Mouse (Mus musculus): ENCODE results near the gene Nfxl1. TPM values are rescaled to one million over a fixed set of nuclear protein-coding genes. Genes with fewer than 3 reads are reported as not detected.

The Nfxl1 gene
- total and polyA plus RNA-seq, 3 experiments, result 9.0 to 33.8 (median 23.3) TPM

GRCm38 (mm10) chr5:72471746-72472145 is 87.7 kb downstream of the Nfxl1 start:
- peaks cover 7% of the 10 kb centered on the region; the same call in 1 of the 2 replicates for H3K27me3 ChIP-seq (ENCODE audit: insufficient read depth, low read length)
- no peaks in the 10 kb centered on the region for H3K4me1 ChIP-seq (ENCODE audit: insufficient read depth, low read depth, low read length)
- H3K36me3 ChIP-seq (replicated peaks), result no peaks in the 10 kb centered on the region
- DNase-seq (ENCODE audit: low spot score), result no peak
- ATAC-seq (ENCODE audit: extremely low read depth, insufficient number of reproducible peaks, low FRiP score, poor library complexity, severe bottlenecking), result no peak
- H3K4me3 ChIP-seq (ENCODE audit: low read depth, low read length), result no peak overlapping the region
- H3K9me3 ChIP-seq (replicated peaks), result no peaks in the 10 kb centered on the region
- TF ChIP-seq GATA1 (IDR thresholded peaks at IDR 0.05; ENCODE audit: borderline replicate concordance, low read length) (no peak), GATA2 (IDR thresholded peaks at IDR 0.05; ENCODE audit: borderline replicate concordance, low read depth, low read length) (no peak), TAL1 (conservative IDR thresholded peaks at IDR 0.05; ENCODE audit: low read depth, low read length) (no peak), CTCF (IDR thresholded peaks at IDR 0.05; ENCODE audit: low read depth, low read length) (no peak), POLR2AphosphoS5 (IDR thresholded peaks at IDR 0.05; ENCODE audit: insufficient replicate concordance, low read depth, low read length) (no peak)

GRCm38 (mm10) chr5:72464932-72465331 is 94.6 kb downstream of the Nfxl1 start:
- DNase-seq (ENCODE audit: low spot score) (no peak), ATAC-seq (ENCODE audit: extremely low read depth, insufficient number of reproducible peaks, low FRiP score, poor library complexity, severe bottlenecking) (no peak)
- Histone ChIP-seq H3K27me3 (ENCODE audit: insufficient read depth, low read length) (0 out of 2 replicates have a peak, but pooled peaks cover 4% of the 10 kb centered on the region), H3K36me3 (replicated peaks) (no peaks in the 10 kb centered on the region), H3K9me3 (replicated peaks) (no peaks in the 10 kb centered on the region), H3K4me1 (ENCODE audit: insufficient read depth, low read depth, low read length) (no peaks in the 10 kb centered on the region), H3K4me3 (ENCODE audit: low read depth, low read length) (no peak overlapping the region)
- no peak for TF ChIP-seq GATA2 (IDR thresholded peaks at IDR 0.05; ENCODE audit: borderline replicate concordance, low read depth, low read length)
- no peak for TF ChIP-seq GATA1 (IDR thresholded peaks at IDR 0.05; ENCODE audit: borderline replicate concordance, low read length)
- TF ChIP-seq POLR2AphosphoS5 (IDR thresholded peaks at IDR 0.05; ENCODE audit: insufficient replicate concordance, low read depth, low read length), result no peak
- TF ChIP-seq CTCF (IDR thresholded peaks at IDR 0.05; ENCODE audit: low read depth, low read length), result no peak
- no peak for TF ChIP-seq TAL1 (conservative IDR thresholded peaks at IDR 0.05; ENCODE audit: low read depth, low read length)

Other genes starting within 250 kb of the Nfxl1 start
- not detected in 2 replicates for gene Corin, start 55.2 kb downstream of the Nfxl1 start, total RNA-seq (2014; fragmentation: Nextera tagmentation)
- under 0.01 and 0.66 TPM in 2 replicates for gene Corin, start 55.2 kb downstream of the Nfxl1 start, total RNA-seq (2017)
- gene Corin, start 55.2 kb downstream of the Nfxl1 start, polyA plus RNA-seq (2012), result not detected in 2 replicates
- not detected in 2 replicates for gene Zar1, start 21.6 kb upstream of the Nfxl1 start, total RNA-seq (2014; fragmentation: Nextera tagmentation)
- 0.11 TPM in 1 of 2 replicates, not detected in the other for gene Zar1, start 21.6 kb upstream of the Nfxl1 start, total RNA-seq (2017)
- not detected in 2 replicates for gene Zar1, start 21.6 kb upstream of the Nfxl1 start, polyA plus RNA-seq (2012)
- not detected in 2 replicates for gene Gm5868, start 27.9 kb upstream of the Nfxl1 start, total RNA-seq (2014; fragmentation: Nextera tagmentation)
- gene Gm5868, start 27.9 kb upstream of the Nfxl1 start, total RNA-seq (2017), result 0.16 and 0.29 TPM in 2 replicates
- not detected in 2 replicates for gene Gm5868, start 27.9 kb upstream of the Nfxl1 start, polyA plus RNA-seq (2012)
- 4.9 TPM in 1 of 2 replicates, not detected in the other for gene Cnga1, start 84.6 kb upstream of the Nfxl1 start, total RNA-seq (2014; fragmentation: Nextera tagmentation)
- gene Cnga1, start 84.6 kb upstream of the Nfxl1 start, total RNA-seq (2017), result 0.06 and 0.27 TPM in 2 replicates
- gene Cnga1, start 84.6 kb upstream of the Nfxl1 start, polyA plus RNA-seq (2012), result not detected in 2 replicates
- gene Nipal1, start 88.1 kb upstream of the Nfxl1 start, total RNA-seq (2014; fragmentation: Nextera tagmentation), result not detected in 2 replicates
- gene Nipal1, start 88.1 kb upstream of the Nfxl1 start, total RNA-seq (2017), result 0.05 and 0.17 TPM in 2 replicates
- not detected in 2 replicates for gene Nipal1, start 88.1 kb upstream of the Nfxl1 start, polyA plus RNA-seq (2012)
- 1.9 and 2.0 TPM in 2 replicates for gene Txk, start 193.1 kb upstream of the Nfxl1 start, total RNA-seq (2014; fragmentation: Nextera tagmentation)
- 0.87 and 1.9 TPM in 2 replicates for gene Txk, start 193.1 kb upstream of the Nfxl1 start, total RNA-seq (2017)
- not detected in 2 replicates for gene Txk, start 193.1 kb upstream of the Nfxl1 start, polyA plus RNA-seq (2012)

Data from G1E (cell line).